Mouse (Mus musculus) kidney, postnatal 0 days (tissue): ENCODE measurements around the gene Krt9. TPM values are rescaled to one million over a fixed set of nuclear protein-coding genes. Genes with fewer than 3 reads are reported as not detected.

Experiments
- ATAC-seq: fragments of 200-750 bp; cut with Nextera tagmentation; replicated peaks from 2 replicates; pipeline ENCODE4 v1.8.0; 2017; ENCODE audit warnings: low read depth, moderate number of reproducible peaks, moderate TSS enrichment, moderate library complexity; ENCODE audit not compliant: low FRiP score
- DNase-seq: peaks from one replicate; pipeline ENCODE4 v3.0.0-alpha.2; 2016; ENCODE audit warnings: low spot score
- H3K27ac ChIP-seq: fragments of 300-500 bp; sonication (generic); 2 replicates; pipeline ENCODE4 v1.5.1; 2014; ENCODE audit warnings: mild to moderate bottlenecking
- H3K27me3 ChIP-seq: fragments of 300-500 bp; sonication (generic); 2 replicates; pipeline ENCODE4 v1.6.1; 2014; ENCODE audit warnings: low read length, mixed read lengths; ENCODE audit not compliant: insufficient read depth
- H3K36me3 ChIP-seq: fragments of 300-500 bp; sonication (generic); 2 replicates; pipeline ENCODE4 v1.6.1; 2014; ENCODE audit warnings: low read length, mixed read lengths; ENCODE audit not compliant: insufficient read depth
- H3K4me1 ChIP-seq: fragments of 300-500 bp; sonication (generic); replicated peaks from 2 replicates; pipeline ENCODE4 v1.6.1; 2014; ENCODE audit warnings: antibody characterized with exemption, low read length, mixed read lengths; ENCODE audit not compliant: insufficient read depth
- H3K4me2 ChIP-seq: fragments of 300-500 bp; sonication (generic); 2 replicates; pipeline ENCODE4 v1.6.1; 2014; ENCODE audit warnings: mild to moderate bottlenecking, low read length, moderate library complexity, mixed read lengths
- H3K4me3 ChIP-seq: fragments of 300-500 bp; sonication (generic); replicated peaks from 2 replicates; pipeline ENCODE4 v1.5.1; 2014; ENCODE audit warnings: low read depth, low read length
- H3K9ac ChIP-seq: fragments of 300-500 bp; sonication (generic); 2 replicates; pipeline ENCODE4 v1.6.1; 2014; ENCODE audit warnings: low read depth, low read length
- H3K9me3 ChIP-seq: fragments of 300-500 bp; sonication (generic); replicated peaks from 2 replicates; pipeline ENCODE4 v1.6.1; 2016; ENCODE audit warnings: low read length, inconsistent platforms, mixed read lengths
- CTCF ChIP-seq: IDR thresholded peaks from 2 replicates; pipeline ENCODE4 v1.5.1; 2016; ENCODE audit warnings: antibody characterized with exemption, low read depth, mild to moderate bottlenecking, moderate library complexity
- whole genome bisulfite sequencing: fragments of 180-500 bp; shearing (Covaris S2); extraction: QIAGEN DNeasy Blood & Tissue Kit; methylation state at CpG from one replicate; pipeline ENCODE4 v1.1.7; 2014; 5-methylcytosine and 5-hydroxymethylcytosine counted together
- polyA plus RNA-seq: library from polyadenylated mRNA; unstranded; fragments of >200 nt; fragmentation: Nextera tagmentation; extraction: Ambion mirVana; gene quantifications from 2 replicates; pipeline ENCODE4 v1.2.1, GENCODE M21; 2015

The Krt9 gene
- polyA plus RNA-seq, 1 experiment from 2014 or later = not detected

- Histone ChIP-seq H3K4me1 (peaks cover 13% of the 10 kb centered on the region; the same call in 1 of the 2 replicates), H3K9ac (peak overlapping the region; percentile 47; the same call in 1 of the 2 replicates), H3K4me2 (peak overlapping the region; percentile 64), H3K27ac (peak overlapping the region; percentile 56; the same call in 1 of the 2 replicates), H3K9me3 (no peaks in the 10 kb centered on the region), H3K4me3 (peak overlapping the region; percentile 33), H3K27me3 (peaks cover 3% of the 10 kb centered on the region; the same call in 1 of the 2 replicates), H3K36me3 (no peaks in the 10 kb centered on the region)
- 7% methylated on average over 12 of the region's 13 CpGs for WGBS
- TF ChIP-seq CTCF = no peak
- DNase-seq = no peak
- peak; percentile 62; the same call in 1 of the 2 replicates for ATAC-seq
Observed at GRCm38 (mm10) chr11:100145858-100146560, 47.0 kb downstream of the Krt9 start.

- Histone ChIP-seq H3K9me3 (no peaks in the 10 kb centered on the region), H3K27me3 (peaks cover 3% of the 10 kb centered on the region; the same call in 1 of the 2 replicates), H3K4me2 (peak overlapping the region; percentile 64), H3K4me3 (peak overlapping the region; percentile 33), H3K4me1 (peaks cover 9% of the 10 kb centered on the region; the same call in 1 of the 2 replicates), H3K9ac (peak overlapping the region; percentile 47; the same call in 1 of the 2 replicates), H3K36me3 (no peaks in the 10 kb centered on the region), H3K27ac (peak overlapping the region; percentile 56; the same call in 1 of the 2 replicates)
- no peak for DNase-seq
- under 1% methylated on average over 20 of the region's 20 CpGs for WGBS
- no peak for TF ChIP-seq CTCF
- peak; percentile 67 for ATAC-seq
Observed at GRCm38 (mm10) chr11:100145104-100145503, 47.9 kb downstream of the Krt9 start.

- no peak overlapping the region for H3K27ac ChIP-seq
- H3K27me3 ChIP-seq = peaks cover 3% of the 10 kb centered on the region; the same call in 1 of the 2 replicates
- no peaks in the 10 kb centered on the region for H3K36me3 ChIP-seq
- no peak for ATAC-seq
- TF ChIP-seq CTCF = no peak
- H3K4me3 ChIP-seq = no peak overlapping the region
- WGBS = 59% methylated on average over 21 of the region's 21 CpGs
- H3K4me1 ChIP-seq = peaks cover 5% of the 10 kb centered on the region; the same call in 1 of the 2 replicates
- no peaks in the 10 kb centered on the region for H3K9me3 ChIP-seq
- no peak overlapping the region for H3K4me2 ChIP-seq
- no peak for DNase-seq
- H3K9ac ChIP-seq = no peak overlapping the region
Observed at GRCm38 (mm10) chr11:100140966-100141365, 52.1 kb downstream of the Krt9 start.

- no peaks in the 10 kb centered on the region for H3K9me3 ChIP-seq
- ATAC-seq (no peak), DNase-seq (no peak)
- WGBS = 35% methylated on average over 2 of the region's 2 CpGs
- H3K4me1 ChIP-seq = peaks cover 5% of the 10 kb centered on the region; the same call in 1 of the 2 replicates
- H3K36me3 ChIP-seq = no peaks in the 10 kb centered on the region
- TF ChIP-seq CTCF = no peak
- no peak overlapping the region for H3K4me2 ChIP-seq
- no peak overlapping the region for H3K9ac ChIP-seq
- peaks cover 3% of the 10 kb centered on the region; the same call in 1 of the 2 replicates for H3K27me3 ChIP-seq
- H3K4me3 ChIP-seq = no peak overlapping the region
- H3K27ac ChIP-seq = no peak overlapping the region
Observed at GRCm38 (mm10) chr11:100139391-100139790, 53.7 kb downstream of the Krt9 start.

GRCm38 (mm10) chr11:100138809-100139208 lies 54.2 kb downstream of the Krt9 start:
- WGBS = 59% methylated on average over 7 of the region's 7 CpGs
- H3K9ac ChIP-seq = no peak overlapping the region
- DNase-seq (no peak), ATAC-seq (no peak)
- no peak overlapping the region for H3K4me3 ChIP-seq
- H3K9me3 ChIP-seq = no peaks in the 10 kb centered on the region
- no peaks in the 10 kb centered on the region for H3K36me3 ChIP-seq
- H3K4me2 ChIP-seq = no peak overlapping the region
- no peak for TF ChIP-seq CTCF
- peaks cover 1% of the 10 kb centered on the region; the same call in 1 of the 2 replicates for H3K27me3 ChIP-seq
- peaks cover 3% of the 10 kb centered on the region; the same call in 1 of the 2 replicates for H3K4me1 ChIP-seq
- no peak overlapping the region for H3K27ac ChIP-seq

- WGBS = 19% methylated on average over 5 of the region's 5 CpGs
- H3K9me3 ChIP-seq = no peaks in the 10 kb centered on the region
- no peaks in the 10 kb centered on the region for H3K36me3 ChIP-seq
- no peaks in the 10 kb centered on the region for H3K27me3 ChIP-seq
- H3K4me2 ChIP-seq = no peak overlapping the region
- no peak overlapping the region for H3K4me3 ChIP-seq
- H3K9ac ChIP-seq = no peak overlapping the region
- DNase-seq = peak; percentile 64
- peaks cover 3% of the 10 kb centered on the region; the same call in 1 of the 2 replicates for H3K4me1 ChIP-seq
- H3K27ac ChIP-seq = no peak overlapping the region
- no peak for ATAC-seq
- TF ChIP-seq CTCF = no peak
Observed at GRCm38 (mm10) chr11:100137693-100138092, 55.4 kb downstream of the Krt9 start.

Other genes starting within 250 kb of the Krt9 start
- gene Krtap9-5, start 244.8 kb downstream of the Krt9 start, polyA plus RNA-seq = not detected in 2 replicates
- gene Krtap29-1, start 214.2 kb downstream of the Krt9 start, polyA plus RNA-seq = not detected in 2 replicates
- not detected in 2 replicates for gene Krtap16-1, start 206.6 kb downstream of the Krt9 start, polyA plus RNA-seq
- not detected in 2 replicates for gene Krtap17-1, start 199.3 kb downstream of the Krt9 start, polyA plus RNA-seq
- not detected in 2 replicates for gene Krt33a, start 177.0 kb downstream of the Krt9 start, polyA plus RNA-seq
- not detected in 2 replicates for gene Krt33b, start 163.4 kb downstream of the Krt9 start, polyA plus RNA-seq
- gene Krt34, start 151.7 kb downstream of the Krt9 start, polyA plus RNA-seq = not detected in 2 replicates
- not detected in 2 replicates for gene Krt31, start 142.7 kb downstream of the Krt9 start, polyA plus RNA-seq
- not detected in 2 replicates for gene Krt32, start 105.0 kb downstream of the Krt9 start, polyA plus RNA-seq
- not detected in 2 replicates for gene Krt35, start 97.0 kb downstream of the Krt9 start, polyA plus RNA-seq
- gene Krt36, start 87.6 kb downstream of the Krt9 start, polyA plus RNA-seq = 0.78 and 1.2 TPM in 2 replicates
- gene Krt13, start 71.7 kb downstream of the Krt9 start, polyA plus RNA-seq = 0.08 and 0.10 TPM in 2 replicates
- 2.9 and 3.0 TPM in 2 replicates for gene Krt15, start 57.3 kb downstream of the Krt9 start, polyA plus RNA-seq
- 90.5 and 94.0 TPM in 2 replicates for gene Krt19, start 44.6 kb downstream of the Krt9 start, polyA plus RNA-seq
- 2.7 and 4.3 TPM in 2 replicates for gene Krt14, start 14.3 kb upstream of the Krt9 start, polyA plus RNA-seq
- gene Krt16, start 55.7 kb upstream of the Krt9 start, polyA plus RNA-seq = not detected in 2 replicates
- 0.12 and 0.17 TPM in 2 replicates for gene Krt17, start 67.8 kb upstream of the Krt9 start, polyA plus RNA-seq
- gene Krt42, start 76.6 kb upstream of the Krt9 start, polyA plus RNA-seq = not detected in 2 replicates
- 1,736 and 1,746 TPM in 2 replicates for gene Eif1, start 126.6 kb upstream of the Krt9 start, polyA plus RNA-seq
- gene Gast, start 141.2 kb upstream of the Krt9 start, polyA plus RNA-seq = not detected in 2 replicates
- 13.8 and 15.7 TPM in 2 replicates for gene Hap1, start 162.9 kb upstream of the Krt9 start, polyA plus RNA-seq
- gene Jup, start 204.5 kb upstream of the Krt9 start, polyA plus RNA-seq = 119 and 129 TPM in 2 replicates
- gene P3h4, start 221.6 kb upstream of the Krt9 start, polyA plus RNA-seq = 51.4 and 54.5 TPM in 2 replicates
- 108 and 122 TPM in 2 replicates for gene Fkbp10, start 222.5 kb upstream of the Krt9 start, polyA plus RNA-seq
- 97.6 and 98.6 TPM in 2 replicates for gene Nt5c3b, start 248.6 kb upstream of the Krt9 start, polyA plus RNA-seq
- 0.29 and 0.32 TPM in 2 replicates for gene Klhl10, start 248.7 kb upstream of the Krt9 start, polyA plus RNA-seq